Mouse (Mus musculus): ENCODE measurements around the gene Pten. TPM values are rescaled to one million over a fixed set of nuclear protein-coding genes. Genes with fewer than 3 reads are reported as not detected.
A peak's percentile ranks its signal among the peaks of the same experiment; 100 is the strongest.

The Pten gene
- polyA plus RNA-seq, 1 experiment from 2014 or later: 10.2 TPM

- H3K9ac ChIP-seq: peak overlapping the region; percentile 81
- peak; percentile 77 for ATAC-seq (ENCODE audit: borderline replicate concordance, extremely low read depth, low FRiP score, low TSS enrichment)
- H3K4me1 ChIP-seq: peaks cover 16% of the 10 kb centered on the region
- H3K4me3 ChIP-seq: peak overlapping the region; percentile 90
- WGBS: under 1% methylated on average over 45 of the region's 53 CpGs
- H3K4me2 ChIP-seq: peak overlapping the region; percentile 96
- no peaks in the 10 kb centered on the region for H3K36me3 ChIP-seq
- H3K27ac ChIP-seq: peak overlapping the region; percentile 95
- 0 out of 2 replicates have a peak, but pooled peaks cover 4% of the 10 kb centered on the region for H3K27me3 ChIP-seq
- H3K9me3 ChIP-seq: no peaks in the 10 kb centered on the region
Observed at GRCm38 (mm10) chr19:32755792-32756635, 1.3 kb upstream of the Pten start.

DNA sequence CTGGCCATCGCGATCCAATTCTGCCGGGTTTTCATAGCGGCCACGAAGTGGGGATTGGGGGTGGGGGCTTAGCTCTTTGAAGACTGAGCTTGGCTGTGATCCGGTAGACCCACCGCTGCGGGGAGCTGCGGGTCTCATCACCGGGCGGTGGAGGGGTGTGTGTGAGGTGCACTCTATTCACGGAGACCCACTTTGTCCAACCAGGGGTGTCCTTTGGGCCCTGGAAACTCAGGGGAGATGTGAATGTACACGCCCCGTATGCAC, 729 bp upstream of the Pten start:
- no peaks in the 10 kb centered on the region for H3K36me3 ChIP-seq
- H3K27ac ChIP-seq: peak overlapping the region; percentile 95
- 0 out of 2 replicates have a peak, but pooled peaks cover 4% of the 10 kb centered on the region for H3K27me3 ChIP-seq
- peaks cover 16% of the 10 kb centered on the region for H3K4me1 ChIP-seq
- no peaks in the 10 kb centered on the region for H3K9me3 ChIP-seq
- H3K4me2 ChIP-seq: peak overlapping the region; percentile 96
- peak overlapping the region; percentile 90 for H3K4me3 ChIP-seq
- under 1% methylated on average over 14 of the region's 14 CpGs for WGBS
- peak; percentile 27 for ATAC-seq (ENCODE audit: borderline replicate concordance, extremely low read depth, low FRiP score, low TSS enrichment)
- H3K9ac ChIP-seq: peak overlapping the region; percentile 81

DNA sequence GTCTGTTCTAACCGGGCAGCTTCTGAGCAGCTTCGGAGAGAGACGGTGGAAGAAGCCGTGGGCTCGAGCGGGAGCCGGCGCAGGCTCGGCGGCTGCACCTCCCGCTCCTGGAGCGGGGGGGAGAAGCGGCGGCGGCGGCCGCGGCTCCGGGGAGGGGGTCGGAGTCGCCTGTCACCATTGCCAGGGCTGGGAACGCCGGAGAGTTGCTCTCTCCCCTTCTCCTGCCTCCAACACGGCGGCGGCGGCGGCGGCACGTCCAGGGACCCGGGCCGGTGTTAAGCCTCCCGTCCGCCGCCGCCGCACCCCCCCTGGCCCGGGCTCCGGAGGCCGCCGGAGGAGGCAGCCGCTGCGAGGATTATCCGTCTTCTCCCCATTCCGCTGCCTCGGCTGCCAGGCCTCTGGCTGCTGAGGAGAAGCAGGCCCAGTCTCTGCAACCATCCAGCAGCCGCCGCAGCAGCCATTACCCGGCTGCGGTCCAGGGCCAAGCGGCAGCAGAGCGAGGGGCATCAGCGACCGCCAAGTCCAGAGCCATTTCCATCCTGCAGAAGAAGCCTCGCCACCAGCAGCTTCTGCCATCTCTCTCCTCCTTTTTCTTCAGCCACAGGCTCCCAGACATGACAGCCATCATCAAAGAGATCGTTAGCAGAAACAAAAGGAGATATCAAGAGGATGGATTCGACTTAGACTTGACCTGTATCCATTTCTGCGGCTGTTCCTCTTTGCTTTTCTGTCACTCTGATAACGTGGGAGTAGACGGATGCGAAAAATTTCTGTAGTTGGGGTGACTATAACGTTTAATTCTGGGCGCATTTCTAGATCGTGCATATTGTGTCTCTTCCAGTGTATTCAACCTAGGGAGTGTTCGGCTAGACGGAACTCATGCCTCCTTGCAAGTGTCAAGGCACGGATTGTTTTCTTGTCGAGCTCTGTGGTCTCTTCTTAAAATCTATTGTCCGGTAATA, 815 bp downstream of the Pten start:
- Histone ChIP-seq H3K27me3 (0 out of 2 replicates have a peak, but pooled peaks cover 4% of the 10 kb centered on the region), H3K4me3 (peak overlapping the region; percentile 90), H3K4me1 (peaks cover 23% of the 10 kb centered on the region), H3K9ac (peak overlapping the region; percentile 99), H3K4me2 (peak overlapping the region; percentile 64), H3K9me3 (no peaks in the 10 kb centered on the region), H3K36me3 (no peaks in the 10 kb centered on the region), H3K27ac (peak overlapping the region; percentile 100)
- no peak for ATAC-seq (ENCODE audit: borderline replicate concordance, extremely low read depth, low FRiP score, low TSS enrichment)
- under 1% methylated on average over 52 of the region's 69 CpGs for WGBS

GRCm38 (mm10) chr19:32758793-32759161, 1.5 kb downstream of the Pten start:
- Histone ChIP-seq H3K27ac (no peak overlapping the region), H3K4me1 (peaks cover 23% of the 10 kb centered on the region)

DNA sequence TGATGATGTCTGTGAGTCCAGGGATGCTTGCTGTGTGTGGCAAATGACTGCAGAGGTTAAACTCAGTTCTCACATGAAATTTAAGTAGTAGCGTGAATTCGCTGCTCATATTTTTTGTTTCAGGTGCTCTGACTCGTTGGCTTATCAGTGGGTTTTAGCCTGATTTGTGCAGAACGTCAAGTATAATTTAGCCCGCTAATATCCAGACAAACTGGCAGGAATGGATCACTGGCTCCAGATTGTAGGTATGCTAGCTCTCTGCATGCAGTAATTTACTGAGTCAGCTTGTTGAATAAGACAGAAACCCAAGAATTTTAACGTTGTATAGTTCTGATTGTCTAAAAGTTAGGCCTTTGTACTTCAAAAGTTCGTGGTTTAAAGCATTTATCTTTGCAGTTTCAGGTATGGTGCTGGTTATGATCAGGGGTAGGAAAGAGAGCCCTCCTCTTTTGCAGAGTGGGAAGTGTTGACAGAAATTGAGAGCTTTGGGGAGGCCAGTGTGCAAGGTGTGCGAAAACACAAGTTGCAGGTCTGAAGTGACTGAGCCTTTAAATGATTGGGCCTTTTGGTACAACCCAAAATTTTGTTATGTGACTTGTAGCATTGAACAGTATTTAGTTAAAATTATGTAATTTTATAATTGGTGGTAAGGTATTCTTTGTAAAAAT, 2.2 kb downstream of the Pten start:
- peaks cover 23% of the 10 kb centered on the region for H3K4me1 ChIP-seq
- peak overlapping the region; percentile 90 for H3K4me3 ChIP-seq
- H3K27ac ChIP-seq: no peak overlapping the region
- no peaks in the 10 kb centered on the region for H3K9me3 ChIP-seq
- H3K27me3 ChIP-seq: 0 out of 2 replicates have a peak, but pooled peaks cover 2% of the 10 kb centered on the region
- peak overlapping the region; percentile 99 for H3K9ac ChIP-seq
- WGBS: 3% methylated on average over 8 of the region's 8 CpGs
- peak overlapping the region; percentile 64 for H3K4me2 ChIP-seq
- ATAC-seq (ENCODE audit: borderline replicate concordance, extremely low read depth, low FRiP score, low TSS enrichment): no peak
- H3K36me3 ChIP-seq: no peaks in the 10 kb centered on the region

More at GRCm38 (mm10) chr19:32758793-32759161, 1.5 kb downstream of the Pten start:
- H3K9me3 ChIP-seq: no peaks in the 10 kb centered on the region
- peak overlapping the region; percentile 99 for H3K9ac ChIP-seq
- peak overlapping the region; percentile 64 for H3K4me2 ChIP-seq
- under 1% methylated on average over 11 of the region's 11 CpGs for WGBS
- ATAC-seq (ENCODE audit: borderline replicate concordance, extremely low read depth, low FRiP score, low TSS enrichment): no peak
- H3K36me3 ChIP-seq: no peaks in the 10 kb centered on the region
- 0 out of 2 replicates have a peak, but pooled peaks cover 4% of the 10 kb centered on the region for H3K27me3 ChIP-seq
- peak overlapping the region; percentile 90 for H3K4me3 ChIP-seq

DNA sequence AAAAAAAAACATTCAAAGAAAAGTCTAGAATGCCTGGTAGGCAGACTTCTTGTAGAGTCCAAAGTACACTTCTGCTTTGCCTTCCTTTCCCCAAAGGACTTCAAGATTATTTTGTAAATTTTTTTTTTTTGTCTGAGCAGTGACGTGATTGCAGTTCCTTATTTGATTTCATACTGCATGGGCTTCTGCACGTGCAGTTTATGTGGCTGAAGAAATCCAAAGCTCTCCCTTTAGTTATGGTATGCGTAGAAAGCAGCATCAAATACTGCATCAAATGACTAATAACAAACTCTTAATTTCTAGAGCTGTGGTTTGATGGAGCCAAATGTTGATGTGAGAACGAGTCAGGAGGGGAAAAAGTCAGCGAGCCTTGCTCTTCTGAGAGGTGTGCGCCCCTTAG, 3.2 kb downstream of the Pten start:
- H3K9ac ChIP-seq: peak overlapping the region; percentile 31
- no peaks in the 10 kb centered on the region for H3K27me3 ChIP-seq
- no peaks in the 10 kb centered on the region for H3K36me3 ChIP-seq
- peaks cover 19% of the 10 kb centered on the region for H3K4me1 ChIP-seq
- H3K4me3 ChIP-seq: peak overlapping the region; percentile 32
- peak overlapping the region; percentile 64 for H3K4me2 ChIP-seq
- 19% methylated on average over 6 of the region's 6 CpGs for WGBS
- 0 out of 2 replicates have a peak overlapping the region, but pooled peaks have one; percentile 6 for H3K27ac ChIP-seq
- H3K9me3 ChIP-seq: no peaks in the 10 kb centered on the region
- no peak for ATAC-seq (ENCODE audit: borderline replicate concordance, extremely low read depth, low FRiP score, low TSS enrichment)

- peaks cover 4% of the 10 kb centered on the region for H3K36me3 ChIP-seq
- 50% methylated on average over 4 of the region's 4 CpGs for WGBS
- H3K9ac ChIP-seq: no peak overlapping the region
- H3K9me3 ChIP-seq: no peaks in the 10 kb centered on the region
- no peak for ATAC-seq (ENCODE audit: borderline replicate concordance, extremely low read depth, low FRiP score, low TSS enrichment)
- H3K27me3 ChIP-seq: no peaks in the 10 kb centered on the region
- H3K4me1 ChIP-seq: peaks cover 18% of the 10 kb centered on the region
- H3K27ac ChIP-seq: no peak overlapping the region
- H3K4me2 ChIP-seq: peak overlapping the region; percentile 64
- peak overlapping the region; percentile 14; the same call in 1 of the 2 replicates for H3K4me3 ChIP-seq
Observed at GRCm38 (mm10) chr19:32761162-32761561, 3.9 kb downstream of the Pten start.

DNA sequence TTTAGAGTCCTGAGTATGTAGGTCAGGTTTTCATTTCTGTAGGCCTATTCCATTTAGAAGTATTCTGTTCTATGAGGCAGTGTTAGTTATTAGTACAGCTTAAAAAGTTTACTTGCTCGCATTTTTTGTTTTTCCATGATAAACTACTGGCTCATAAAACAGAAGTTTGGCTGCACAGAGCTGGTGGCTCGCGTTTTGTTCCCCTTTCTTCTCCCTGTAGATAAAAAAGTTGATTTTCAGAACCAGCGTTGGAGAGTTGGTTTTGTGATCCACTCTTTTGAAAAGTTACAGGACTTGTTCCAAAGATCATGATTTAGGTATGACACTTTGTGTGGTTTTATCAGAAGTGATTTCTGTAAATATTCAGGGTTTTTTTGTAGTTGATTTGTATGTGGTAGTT, 5.2 kb downstream of the Pten start:
- H3K9me3 ChIP-seq: no peaks in the 10 kb centered on the region
- no peak overlapping the region for H3K4me2 ChIP-seq
- peaks cover 18% of the 10 kb centered on the region for H3K4me1 ChIP-seq
- WGBS: 69% methylated on average over 4 of the region's 4 CpGs
- H3K27me3 ChIP-seq: no peaks in the 10 kb centered on the region
- H3K36me3 ChIP-seq: peaks cover 8% of the 10 kb centered on the region
- no peak overlapping the region for H3K27ac ChIP-seq
- H3K9ac ChIP-seq: no peak overlapping the region
- no peak overlapping the region for H3K4me3 ChIP-seq
- no peak for ATAC-seq (ENCODE audit: borderline replicate concordance, extremely low read depth, low FRiP score, low TSS enrichment)

DNA sequence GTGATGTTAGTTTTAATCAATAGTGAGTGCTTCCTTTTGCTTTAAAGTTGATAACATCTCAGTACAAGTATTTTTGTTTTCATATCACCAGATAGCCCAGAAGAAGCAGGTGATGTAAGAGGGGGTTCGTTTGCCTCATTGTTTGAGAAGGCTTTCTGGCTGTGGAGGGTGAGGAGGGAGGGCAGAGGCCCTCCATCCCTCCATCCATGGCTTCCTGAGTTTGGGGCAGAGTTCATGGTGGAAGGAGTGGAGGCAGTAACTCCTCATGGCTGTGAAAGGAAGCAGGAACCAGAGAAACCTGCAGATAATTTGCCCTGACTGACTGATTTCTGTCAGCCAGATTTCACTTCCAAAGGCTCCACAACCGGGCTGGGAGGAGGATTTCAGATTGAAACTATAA, 21.1 kb downstream of the Pten start:
- no peak for ATAC-seq (ENCODE audit: borderline replicate concordance, extremely low read depth, low FRiP score, low TSS enrichment)
- H3K27me3 ChIP-seq: no peaks in the 10 kb centered on the region
- H3K4me2 ChIP-seq: no peak overlapping the region
- H3K9ac ChIP-seq: no peak overlapping the region
- no peak overlapping the region for H3K27ac ChIP-seq
- H3K4me3 ChIP-seq: no peak overlapping the region
- WGBS: 27% methylated on average over 2 of the region's 2 CpGs
- 0 out of 2 replicates have a peak, but pooled peaks cover 3% of the 10 kb centered on the region for H3K36me3 ChIP-seq
- H3K4me1 ChIP-seq: 0 out of 2 replicates have a peak, but pooled peaks cover 3% of the 10 kb centered on the region
- H3K9me3 ChIP-seq: no peaks in the 10 kb centered on the region

- WGBS: 62% methylated on average over 3 of the region's 3 CpGs
- Histone ChIP-seq H3K9me3 (no peaks in the 10 kb centered on the region), H3K4me3 (no peak overlapping the region), H3K27me3 (no peaks in the 10 kb centered on the region), H3K36me3 (no peaks in the 10 kb centered on the region), H3K4me2 (no peak overlapping the region), H3K27ac (no peak overlapping the region), H3K4me1 (0 out of 2 replicates have a peak, but pooled peaks cover 3% of the 10 kb centered on the region), H3K9ac (no peak overlapping the region)
- no peak for ATAC-seq (ENCODE audit: borderline replicate concordance, extremely low read depth, low FRiP score, low TSS enrichment)
Observed at GRCm38 (mm10) chr19:32779131-32779530, 21.8 kb downstream of the Pten start.

DNA sequence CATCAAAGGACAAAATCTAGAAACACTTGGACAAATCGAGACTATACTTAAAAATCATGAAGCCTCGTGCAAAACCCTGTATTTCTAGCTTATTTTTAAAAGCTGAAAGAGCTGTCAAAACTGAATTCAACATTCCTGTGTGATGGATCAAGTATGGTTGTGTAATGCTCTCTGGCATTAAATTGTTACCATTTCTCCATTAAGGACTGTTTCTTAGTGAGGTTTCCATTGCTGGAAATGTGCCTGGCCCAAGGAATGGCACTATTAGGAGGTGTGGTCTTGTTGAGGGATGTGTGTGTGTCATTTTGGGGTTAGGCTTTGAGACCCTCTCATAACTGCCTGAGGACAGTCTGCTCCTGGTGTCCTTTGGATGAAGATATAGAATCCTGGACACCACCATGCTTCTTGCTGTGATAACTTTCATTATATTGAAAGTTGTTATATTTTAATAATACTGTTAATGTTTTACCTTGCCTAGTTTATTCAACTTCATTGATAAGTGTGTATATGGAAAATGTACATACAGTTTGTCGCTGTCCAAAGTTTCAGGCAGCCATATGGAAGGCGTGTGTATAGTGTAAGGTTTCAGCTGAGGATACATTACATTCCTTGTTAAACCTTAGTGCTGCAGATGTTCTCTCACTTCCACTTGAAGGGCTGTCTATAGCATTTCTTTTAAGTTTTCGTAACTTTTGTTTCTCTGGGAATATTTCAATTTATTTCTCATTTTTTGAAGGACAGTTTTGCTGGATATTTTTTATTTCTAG, 24.2 kb downstream of the Pten start:
- no peak overlapping the region for H3K9ac ChIP-seq
- H3K4me2 ChIP-seq: no peak overlapping the region
- H3K9me3 ChIP-seq: no peaks in the 10 kb centered on the region
- 0 out of 2 replicates have a peak, but pooled peaks cover 3% of the 10 kb centered on the region for H3K4me1 ChIP-seq
- ATAC-seq (ENCODE audit: borderline replicate concordance, extremely low read depth, low FRiP score, low TSS enrichment): no peak
- 72% methylated on average over 5 of the region's 5 CpGs for WGBS
- no peaks in the 10 kb centered on the region for H3K36me3 ChIP-seq
- H3K4me3 ChIP-seq: no peak overlapping the region
- H3K27me3 ChIP-seq: no peaks in the 10 kb centered on the region
- no peak overlapping the region for H3K27ac ChIP-seq
